In genomic region chr13:64038114-64038513, GRCm38 (mm10) we compare ENCODE assay signal across 13 mouse cellular contexts. TPM values are rescaled to one million over a fixed set of nuclear protein-coding genes. Genes with fewer than 3 reads are reported as not detected.
DNase-seq lines count a peak whose midpoint lies in the region; ATAC-seq and TF ChIP-seq lines count a peak whose summit lies in the region.
"Had no signal": no experiment of that assay in that cellular context is flagged by ENCODE, and none has a peak within 500 bp of the region (broad histone marks: within the 10 kb centered on the region; RNA-seq: fewer than 3 reads in every experiment).

No protein-coding gene starts in this region.

- H3K4me1 ChIP-seq in intestine, postnatal 0 days (replicated peaks; ENCODE audit: control insufficient read depth, insufficient read depth, low read length): no peaks in the 10 kb centered on the region
- H3K4me1 ChIP-seq in intestine, embryonic 15.5 days (replicated peaks): peaks cover 13% of the 10 kb centered on the region; the same call in 1 of the 2 replicates
- H3K4me1 ChIP-seq in CH12.LX (ENCODE audit: control insufficient read depth in 1 of 2, insufficient read depth in 2 of 2): no peaks in the 10 kb centered on the region

- no peak for TF ChIP-seq EP300 in CH12.LX (IDR thresholded peaks at IDR 0.05; ENCODE audit: low read length)

- dilution Hi-C loops in CH12.LX (cut with MboI; ENCODE audit: extremely low pct_ligation_motif_present, extremely low pct_unique_long_range_greater_than_20kb, low sequenced_read_pairs): no loop called here

- TF ChIP-seq CTCF in intestine, postnatal 0 days (IDR thresholded peaks at IDR 0.05; ENCODE audit: low read depth): peak; percentile 70
- TF ChIP-seq CTCF in CH12.LX (conservative IDR thresholded peaks at IDR 0.05 in 1 of 2, IDR thresholded peaks at IDR 0.05 in 1 of 2; ENCODE audit: low read depth in 2 of 2, low read length in 2 of 2): peak; percentile 58 to 64; a peak in 3 of 4 replicates

- TF ChIP-seq POLR2A in CH12.LX (IDR thresholded peaks at IDR 0.05; ENCODE audit: low read depth, low read length): no peak

- H3K9ac ChIP-seq in intestine, postnatal 0 days (ENCODE audit: low read depth, low read length): no peak overlapping the region
- no peak overlapping the region for H3K9ac ChIP-seq in intestine, embryonic 15.5 days
- H3K9ac ChIP-seq in CH12.LX (ENCODE audit: insufficient read depth, low read depth): no peak overlapping the region
- H3K9ac ChIP-seq: limb, embryonic 12.5 days had no signal

- H3K36me3 ChIP-seq in intestine, postnatal 0 days (ENCODE audit: control insufficient read depth, insufficient read depth): no peaks in the 10 kb centered on the region
- no peaks in the 10 kb centered on the region for H3K36me3 ChIP-seq in intestine, embryonic 15.5 days
- no peaks in the 10 kb centered on the region for H3K36me3 ChIP-seq in CH12.LX (replicated peaks in 1 of 2; ENCODE audit: control insufficient read depth in 1 of 2, insufficient read depth in 1 of 2, low read length in 1 of 2)
- H3K36me3 ChIP-seq: limb, embryonic 12.5 days; midbrain, embryonic 10.5 days had no signal

- no peak for ATAC-seq in intestine, postnatal 0 days
- no peak for ATAC-seq in intestine, embryonic 15.5 days

- in situ Hi-C loops in CH12.LX (cut with MboI; ENCODE audit: low pct_ligation_motif_present, low pct_unique_long_range_greater_than_20kb, low sequenced_read_pairs): loop anchor here (10.0 to 25.0 kb wide), 3 partner anchors 326 to 1103 kb away; no protein-coding TSS in a partner anchor

- no peak overlapping the region for H3K4me2 ChIP-seq in intestine, postnatal 0 days (replicated peaks; ENCODE audit: low read depth)
- H3K4me2 ChIP-seq in intestine, embryonic 15.5 days (replicated peaks): no peak overlapping the region
- no peak overlapping the region for H3K4me2 ChIP-seq in CH12.LX (ENCODE audit: insufficient read depth, low read depth, poor library complexity, severe bottlenecking)
- H3K4me2 ChIP-seq: limb, embryonic 12.5 days had no signal

- H3K79me2 ChIP-seq in CH12.LX (replicated peaks; ENCODE audit: control insufficient read depth, extremely low read depth, insufficient read depth, poor library complexity, severe bottlenecking): no peaks in the 10 kb centered on the region

- H3K9me3 ChIP-seq in intestine, postnatal 0 days (ENCODE audit: control insufficient read depth): no peaks in the 10 kb centered on the region
- H3K9me3 ChIP-seq in intestine, embryonic 15.5 days: no peaks in the 10 kb centered on the region
- no peaks in the 10 kb centered on the region for H3K9me3 ChIP-seq in CH12.LX (replicated peaks; ENCODE audit: low read length)
- H3K9me3 ChIP-seq: limb, embryonic 12.5 days; midbrain, embryonic 10.5 days had no signal

- peak; percentile 33 for TF ChIP-seq RAD21 in CH12.LX (IDR thresholded peaks at IDR 0.05; ENCODE audit: low read depth, low read length)

- peak; percentile 32 for DNase-seq in 3T3-L1 (ENCODE audit: low read depth, low spot score)
- DNase-seq in CH12.LX (ENCODE audit: extremely low read depth): peak; percentile 9
- DNase-seq in cerebellum, adult 9-10 months: peak; percentile 51
- DNase-seq in spleen, postnatal 4 days (ENCODE audit: low spot score in 2 of 2): no peak
- no peak for DNase-seq in urinary bladder, adult 18-20 months (ENCODE audit: low spot score in 2 of 2)
- DNase-seq in urinary bladder, postnatal 36 days (ENCODE audit: low spot score in 2 of 2): no peak
- DNase-seq: kidney, postnatal 25 days had no signal

- H3K4me3 ChIP-seq in intestine, postnatal 0 days (ENCODE audit: low read depth, low read length): no peak overlapping the region
- no peak overlapping the region for H3K4me3 ChIP-seq in intestine, embryonic 15.5 days (replicated peaks)
- H3K4me3 ChIP-seq in CH12.LX (replicated peaks in 1 of 3; ENCODE audit: low read depth in 2 of 3, low read length in 2 of 3, poor library complexity in 1 of 3): no peak overlapping the region
- H3K4me3 ChIP-seq: limb, embryonic 12.5 days; midbrain, embryonic 10.5 days had no signal

- no peaks in the 10 kb centered on the region for H3K27me3 ChIP-seq in intestine, postnatal 0 days (replicated peaks; ENCODE audit: control insufficient read depth, insufficient read depth, low read length)
- H3K27me3 ChIP-seq in intestine, embryonic 15.5 days (replicated peaks): no peaks in the 10 kb centered on the region
- no peaks in the 10 kb centered on the region for H3K27me3 ChIP-seq in CH12.LX (replicated peaks)

- H3K27ac ChIP-seq in intestine, postnatal 0 days (ENCODE audit: low read depth, low read length): no peak overlapping the region
- H3K27ac ChIP-seq in intestine, embryonic 15.5 days: no peak overlapping the region
- H3K27ac ChIP-seq in CH12.LX (ENCODE audit: insufficient read depth, low read depth): no peak overlapping the region
- H3K27ac ChIP-seq: limb, embryonic 12.5 days; midbrain, embryonic 10.5 days had no signal

TF ChIP-seq in CH12.LX, 34 proteins besides CTCF, POLR2A, EP300 and RAD21:
- TF ChIP-seq SMC3 (IDR thresholded peaks at IDR 0.05; ENCODE audit: low read depth, low read length) (peak; percentile 19; the same call in 1 of the 2 replicates), SIN3A (IDR thresholded peaks at IDR 0.05; ENCODE audit: low read length) (no peak), ZNF384 (IDR thresholded peaks at IDR 0.05; ENCODE audit: low read depth, low read length) (0 out of 2 replicates have a peak, but pooled peaks have one; percentile 25), JUN (IDR thresholded peaks at IDR 0.05; ENCODE audit: insufficient read depth, low read depth, low read length) (no peak)
TF ChIP-seq in CH12.LX: peak in this region for 2.

RNA-seq across cellular contexts. Expression of gene Hsd17b3, which starts 50.9 kb away (rescaled TPM):
- 0.31 and 0.41 TPM in 2 replicates for polyA plus RNA-seq in intestine, postnatal 0 days (2015; fragmentation: Nextera tagmentation; extraction: Ambion mirVana)
- not detected in 2 replicates for polyA plus RNA-seq in intestine, embryonic 15.5 days (2015; fragmentation: Nextera tagmentation; extraction: Ambion mirVana)
- total RNA-seq in CH12.LX (2012; rRNA removed) (not detected in 2 replicates), CH12.LX (2014; rRNA removed) (not detected in 2 replicates)
- not detected in 2 replicates for polyA plus RNA-seq in CH12.LX (2012; ENCODE audit: insufficient read length, low read depth)
- total RNA-seq: gastrocnemius, postnatal 4 days; hematopoietic stem cell, adult 5-6 weeks had no signal
- polyA plus RNA-seq: limb, embryonic 12.5 days; midbrain, embryonic 10.5 days had no signal

Comparison
In these comparisons a context has a peak if more than half of its experiments do, and no peak if none do; other contexts are left out.
1. DNase-seq: peak in 3T3-L1 (single experiment), CH12.LX (single experiment) and cerebellum, adult 9-10 months (single experiment); none in spleen, postnatal 4 days (0 of 2), urinary bladder, adult 18-20 months (0 of 2) and urinary bladder, postnatal 36 days (0 of 2).